Mouse (Mus musculus) adrenal gland, postnatal 4 days (tissue): ENCODE results near the gene Plek. TPM values are rescaled to one million over a fixed set of nuclear protein-coding genes. Genes with fewer than 3 reads are reported as not detected.
"Not testable (repeated sequence)": the region's sequence is repeated elsewhere in the genome, so short reads cannot be mapped to it uniquely, and the experiment has no call there.

Experiments used
- DNase-seq, 2 experiments: peaks; one replicate each; pipeline ENCODE4 v3.0.0; 2021 to 2022; ENCODE audit warnings: low spot score in 2 of 2, mixed read lengths in 2 of 2
- long read RNA-seq, 2 experiments: library from polyadenylated mRNA; stranded (forward); transcript quantifications; one replicate each; pipeline ENCODE4 v2.0.0; 2021
- total RNA-seq, 2 experiments: library from RNA; stranded (reverse); gene quantifications; 2 replicates each; pipeline ENCODE4 v1.2.3; 2021

The Plek gene
- total RNA-seq: 1 to 10 TPM; 4.1 to 7.3 TPM
- long read RNA-seq, experiment 1, partial matches to known transcripts: 0 of 1 reads
- long read RNA-seq, experiment 1, other reads (novel, unspliced or antisense): 1 of 1 reads
- long read RNA-seq, experiment 2, partial matches to known transcripts: 0 of 3 reads
- long read RNA-seq, experiment 2, other reads (novel, unspliced or antisense): 3 of 3 reads

- peak; percentile 38 to 55 for DNase-seq
These were observed at the start of gene Plek, which contains the start of gene Cnrip1 for GRCm38 (mm10) chr11:17051545-17052475. TSS of gene Plek (minus strand) at chr11:17052381. TSS of gene Cnrip1 (plus strand) at chr11:17051586.

GRCm38 (mm10) chr11:17086106-17086505 is 33.9 kb upstream of the Plek start:
- no peak for DNase-seq

GRCm38 (mm10) chr11:17083866-17084265 is 31.7 kb upstream of the Plek start:
- DNase-seq: no peak

GRCm38 (mm10) chr11:17083455-17083854 is 31.3 kb upstream of the Plek start:
- no peak for DNase-seq

GRCm38 (mm10) chr11:17082953-17083352 is 30.8 kb upstream of the Plek start:
- no peak for DNase-seq

GRCm38 (mm10) chr11:17082086-17082485 is 29.9 kb upstream of the Plek start:
- no peak for DNase-seq

- no peak for DNase-seq
These were observed 23.5 kb upstream of the Plek start for GRCm38 (mm10) chr11:17075656-17076055.

GRCm38 (mm10) chr11:17069360-17069759 is 17.2 kb upstream of the Plek start:
- not testable (repeated sequence) for DNase-seq

GRCm38 (mm10) chr11:17052476-17053049 is 382 bp upstream of the Plek start:
- DNase-seq: no peak

GRCm38 (mm10) chr11:17045806-17046205 is 6.4 kb downstream of the Plek start:
- DNase-seq: no peak

GRCm38 (mm10) chr11:17023984-17024383 is 28.2 kb downstream of the Plek start:
- no peak for DNase-seq

GRCm38 (mm10) chr11:17023206-17023605 is 29.0 kb downstream of the Plek start:
- no peak for DNase-seq

GRCm38 (mm10) chr11:17019328-17019727 is 32.9 kb downstream of the Plek start:
- DNase-seq: no peak

GRCm38 (mm10) chr11:17012948-17013347 is 39.2 kb downstream of the Plek start:
- no peak for DNase-seq

- DNase-seq: no peak
These were observed 43.7 kb downstream of the Plek start for GRCm38 (mm10) chr11:17008498-17008941.

GRCm38 (mm10) chr11:17007517-17008173 is 44.5 kb downstream of the Plek start:
- DNase-seq: no peak

GRCm38 (mm10) chr11:17006526-17006925 is 45.7 kb downstream of the Plek start:
- DNase-seq: not testable (repeated sequence)

GRCm38 (mm10) chr11:17004899-17005846 is 47.0 kb downstream of the Plek start:
- no peak for DNase-seq

- DNase-seq: no peak
These were observed 48.4 kb downstream of the Plek start for GRCm38 (mm10) chr11:17003757-17004156.

GRCm38 (mm10) chr11:17002739-17003373 is 49.3 kb downstream of the Plek start:
- DNase-seq: no peak
